Mouse (Mus musculus) liver, embryonic 15.5 days (tissue): ENCODE results near the gene Agap1. TPM values are rescaled to one million over a fixed set of nuclear protein-coding genes. Genes with fewer than 3 reads are reported as not detected.

ENCODE experiments used
- ATAC-seq: fragments of 200-750 bp; cut with Nextera tagmentation; 2 replicates; pipeline ENCODE4 v1.8.0; 2017; ENCODE audit warnings: moderate number of reproducible peaks, mild to moderate bottlenecking, moderate library complexity; ENCODE audit not compliant: insufficient read depth
- H3K27ac ChIP-seq: fragments of 300-500 bp; sonication (generic); replicated peaks from 2 replicates; pipeline ENCODE4 v1.5.1; 2015; ENCODE audit warnings: mild to moderate bottlenecking, inconsistent platforms
- H3K27me3 ChIP-seq: fragments of 300-500 bp; sonication (generic); 2 replicates; pipeline ENCODE4 v1.6.1; 2015; ENCODE audit warnings: mild to moderate bottlenecking, inconsistent platforms
- H3K36me3 ChIP-seq: fragments of 300-500 bp; sonication (generic); replicated peaks from 2 replicates; pipeline ENCODE4 v1.6.1; 2015; ENCODE audit warnings: moderate library complexity, mild to moderate bottlenecking, inconsistent platforms
- H3K4me1 ChIP-seq: fragments of 300-500 bp; sonication (generic); replicated peaks from 2 replicates; pipeline ENCODE4 v1.6.1; 2015; ENCODE audit warnings: inconsistent platforms
- H3K4me2 ChIP-seq: fragments of 300-500 bp; sonication (generic); 2 replicates; pipeline ENCODE4 v1.6.1; 2015; ENCODE audit warnings: moderate library complexity, mild to moderate bottlenecking, inconsistent platforms
- H3K4me3 ChIP-seq: fragments of 300-500 bp; sonication (generic); replicated peaks from 2 replicates; pipeline ENCODE4 v1.5.1; 2015; ENCODE audit warnings: mild to moderate bottlenecking, inconsistent platforms
- H3K9ac ChIP-seq: fragments of 300-500 bp; sonication (generic); 2 replicates; pipeline ENCODE4 v1.6.1; 2015; ENCODE audit warnings: moderate library complexity, mild to moderate bottlenecking, inconsistent platforms
- H3K9me3 ChIP-seq: fragments of 300-500 bp; sonication (generic); replicated peaks from 2 replicates; pipeline ENCODE4 v1.6.1; 2016; ENCODE audit warnings: inconsistent platforms
- WGBS: fragments of 180-500 bp; shearing (Covaris S2); methylation state at CpG from one replicate; pipeline ENCODE4 v1.1.7; 2015; ENCODE audit warnings: mixed read lengths; ENCODE audit not compliant: insufficient replicate concordance; 5-methylcytosine and 5-hydroxymethylcytosine counted together
- polyA plus RNA-seq: library from polyadenylated mRNA; unstranded; fragments of >200 nt; fragmentation: Nextera tagmentation; extraction: Ambion mirVana; gene quantifications from 2 replicates; pipeline ENCODE4 v1.2.1, GENCODE M21; 2015

Agap1 gene
- polyA plus RNA-seq, 1 experiment from 2014 or later, result 1.3 TPM

GRCm38 (mm10) chr1:89671110-89671787 is 216.6 kb downstream of the Agap1 start:
- Histone ChIP-seq H3K9me3 (no peaks in the 10 kb centered on the region), H3K27ac (no peak overlapping the region), H3K9ac (no peak overlapping the region), H3K4me3 (no peak overlapping the region), H3K27me3 (no peaks in the 10 kb centered on the region), H3K36me3 (peaks cover 16% of the 10 kb centered on the region), H3K4me1 (no peaks in the 10 kb centered on the region), H3K4me2 (no peak overlapping the region)
- ATAC-seq, result no peak
- 82% methylated on average over 26 of the region's 26 CpGs for WGBS

DNA sequence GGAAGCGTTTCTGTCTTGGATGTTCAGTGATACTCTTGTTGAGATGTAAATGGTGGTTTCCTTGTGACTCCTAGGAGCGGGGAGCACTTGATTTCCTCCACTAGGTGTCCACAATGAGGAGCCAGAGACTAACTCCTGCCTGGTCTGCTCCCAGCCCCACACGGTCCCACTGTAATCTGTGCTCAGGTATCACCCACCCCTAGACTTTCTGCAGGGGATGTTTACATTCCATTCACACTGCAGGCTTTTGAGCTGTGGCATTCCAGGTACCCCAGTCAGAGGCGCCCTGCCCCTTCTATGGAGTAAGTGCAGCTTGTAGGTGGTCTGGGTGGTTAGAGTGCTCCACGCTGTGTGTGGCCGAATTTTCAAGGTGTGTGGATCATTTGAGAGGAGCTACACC is 218.5 kb downstream of the Agap1 start:
- Histone ChIP-seq H3K9me3 (no peaks in the 10 kb centered on the region), H3K27me3 (no peaks in the 10 kb centered on the region), H3K36me3 (peaks cover 16% of the 10 kb centered on the region), H3K9ac (no peak overlapping the region), H3K4me2 (no peak overlapping the region), H3K27ac (no peak overlapping the region), H3K4me3 (no peak overlapping the region), H3K4me1 (no peaks in the 10 kb centered on the region)
- no peak for ATAC-seq
- WGBS, result 70% methylated on average over 6 of the region's 6 CpGs

DNA sequence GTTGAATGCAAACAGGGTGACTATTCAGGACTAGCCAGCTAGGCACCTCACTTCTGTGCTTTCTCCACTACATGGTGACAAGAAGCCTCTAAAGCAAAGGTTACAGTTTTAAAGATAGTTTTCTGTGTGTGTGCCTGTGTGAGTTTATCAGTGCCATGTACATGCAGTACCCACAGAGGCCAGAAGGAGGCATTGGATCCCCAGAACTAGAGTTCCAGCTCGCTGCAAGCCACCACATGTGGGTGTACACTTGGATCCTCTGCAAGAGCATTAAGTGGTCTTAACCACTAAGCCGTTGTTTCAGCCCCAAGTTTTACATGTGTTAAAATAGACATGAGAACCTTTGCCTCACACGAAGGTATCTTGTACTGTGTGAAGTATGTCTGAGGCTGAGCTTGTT is 219.1 kb downstream of the Agap1 start:
- Histone ChIP-seq H3K4me2 (no peak overlapping the region), H3K4me1 (no peaks in the 10 kb centered on the region), H3K27me3 (no peaks in the 10 kb centered on the region), H3K9ac (no peak overlapping the region), H3K9me3 (no peaks in the 10 kb centered on the region), H3K36me3 (peaks cover 16% of the 10 kb centered on the region), H3K27ac (no peak overlapping the region), H3K4me3 (no peak overlapping the region)
- ATAC-seq, result no peak
- 77% methylated on average over 3 of the region's 3 CpGs for WGBS

DNA sequence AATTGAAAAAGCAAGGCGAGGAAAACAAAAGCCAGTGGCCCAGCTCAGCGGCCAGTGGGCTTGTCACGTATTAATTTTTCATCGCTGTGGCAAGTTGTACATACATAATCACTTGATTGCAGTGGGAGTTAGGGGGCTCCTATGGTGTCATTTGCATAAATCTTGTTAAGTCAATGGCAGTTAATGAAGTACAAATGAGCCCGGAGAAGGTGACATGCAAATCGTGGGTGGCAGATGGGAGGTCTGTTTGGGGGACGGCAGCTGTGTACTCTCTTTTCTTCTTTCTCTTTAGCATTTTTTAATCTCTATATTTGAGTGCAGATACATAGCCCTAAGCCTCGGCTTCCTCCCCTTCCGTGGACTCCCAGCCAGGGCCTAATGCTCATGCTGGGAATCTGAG is 220.1 kb downstream of the Agap1 start:
- Histone ChIP-seq H3K9me3 (no peaks in the 10 kb centered on the region), H3K4me2 (no peak overlapping the region), H3K9ac (no peak overlapping the region), H3K27me3 (no peaks in the 10 kb centered on the region), H3K4me1 (no peaks in the 10 kb centered on the region), H3K27ac (no peak overlapping the region), H3K4me3 (no peak overlapping the region), H3K36me3 (peaks cover 16% of the 10 kb centered on the region)
- 74% methylated on average over 9 of the region's 9 CpGs for WGBS
- no peak for ATAC-seq

GRCm38 (mm10) chr1:89676411-89676810 is 221.8 kb downstream of the Agap1 start:
- Histone ChIP-seq H3K9me3 (no peaks in the 10 kb centered on the region), H3K4me3 (no peak overlapping the region), H3K36me3 (peaks cover 16% of the 10 kb centered on the region), H3K4me1 (no peaks in the 10 kb centered on the region), H3K27ac (no peak overlapping the region), H3K4me2 (no peak overlapping the region), H3K27me3 (no peaks in the 10 kb centered on the region), H3K9ac (no peak overlapping the region)
- 68% methylated on average over 4 of the region's 4 CpGs for WGBS
- ATAC-seq, result no peak

GRCm38 (mm10) chr1:89680673-89681072 is 226.1 kb downstream of the Agap1 start:
- H3K27ac ChIP-seq, result no peak overlapping the region
- H3K9ac ChIP-seq, result no peak overlapping the region
- H3K4me1 ChIP-seq, result no peaks in the 10 kb centered on the region
- 82% methylated on average over 7 of the region's 7 CpGs for WGBS
- H3K36me3 ChIP-seq, result no peaks in the 10 kb centered on the region
- no peak overlapping the region for H3K4me3 ChIP-seq
- ATAC-seq, result no peak
- no peaks in the 10 kb centered on the region for H3K27me3 ChIP-seq
- no peak overlapping the region for H3K4me2 ChIP-seq
- no peaks in the 10 kb centered on the region for H3K9me3 ChIP-seq

DNA sequence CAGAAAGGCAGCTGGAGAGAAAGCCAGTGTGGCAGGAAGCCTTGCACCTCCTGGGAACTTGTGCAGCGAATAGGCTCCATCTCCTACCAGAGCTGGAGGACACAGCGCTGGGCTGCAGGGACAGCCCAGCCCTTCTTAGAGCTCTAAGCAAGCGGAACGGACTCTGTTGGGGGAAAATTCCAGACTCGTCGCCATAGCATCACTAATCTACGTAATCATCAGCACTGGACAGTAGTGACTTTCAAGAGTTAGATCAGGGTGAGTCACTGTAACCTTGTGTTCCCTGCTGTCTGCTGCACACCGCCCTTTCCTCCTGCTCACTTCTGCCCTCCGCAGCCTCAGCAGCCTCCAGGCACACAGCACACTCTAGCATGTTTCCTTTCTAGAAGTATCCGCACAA is 234.3 kb downstream of the Agap1 start:
- WGBS, result 73% methylated on average over 10 of the region's 10 CpGs
- H3K4me2 ChIP-seq, result no peak overlapping the region
- no peak for ATAC-seq

DNA sequence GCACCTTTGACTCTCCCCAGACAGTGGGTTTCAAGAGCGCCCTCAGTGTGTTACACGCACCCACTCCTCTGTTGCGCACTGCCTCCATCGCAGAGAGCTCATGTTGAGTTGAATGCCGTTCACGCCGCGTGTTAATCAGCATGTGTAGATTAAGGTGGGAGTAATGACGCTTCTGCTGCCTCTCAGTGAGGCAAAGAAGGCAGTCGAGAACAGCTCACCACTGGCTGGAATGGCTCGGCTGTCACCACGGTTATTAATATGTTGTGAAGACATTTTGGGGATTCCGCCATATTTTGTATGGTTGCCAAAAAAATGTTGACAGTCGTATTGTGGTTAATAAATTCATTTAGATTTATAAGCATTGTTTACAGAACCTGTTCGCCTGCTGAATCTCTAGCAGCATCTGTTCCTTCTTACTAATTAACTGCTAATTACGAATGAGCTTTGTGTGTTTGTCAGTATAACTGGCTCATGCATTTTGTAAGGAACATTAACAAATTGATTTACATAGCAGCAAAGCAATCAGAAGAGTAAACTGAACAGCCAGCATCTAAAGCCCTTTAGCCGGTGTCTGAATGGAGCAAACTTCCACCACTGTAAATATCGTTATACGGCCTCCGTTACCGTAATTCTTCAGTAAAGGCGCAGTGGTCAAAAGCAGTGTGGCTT is 235.1 kb downstream of the Agap1 start:
- no peak overlapping the region for H3K27ac ChIP-seq
- no peak overlapping the region for H3K9ac ChIP-seq
- H3K36me3 ChIP-seq, result no peaks in the 10 kb centered on the region
- no peak for ATAC-seq
- H3K9me3 ChIP-seq, result no peaks in the 10 kb centered on the region
- H3K27me3 ChIP-seq, result no peaks in the 10 kb centered on the region
- no peak overlapping the region for H3K4me2 ChIP-seq
- H3K4me1 ChIP-seq, result no peaks in the 10 kb centered on the region
- H3K4me3 ChIP-seq, result no peak overlapping the region
- WGBS, result 75% methylated on average over 22 of the region's 22 CpGs

More for the DNA sequence above, 234.3 kb downstream of the Agap1 start:
- H3K4me3 ChIP-seq, result no peak overlapping the region
- H3K27ac ChIP-seq, result no peak overlapping the region
- H3K27me3 ChIP-seq, result no peaks in the 10 kb centered on the region
- no peaks in the 10 kb centered on the region for H3K9me3 ChIP-seq
- H3K9ac ChIP-seq, result no peak overlapping the region
- no peaks in the 10 kb centered on the region for H3K36me3 ChIP-seq
- H3K4me1 ChIP-seq, result no peaks in the 10 kb centered on the region

DNA sequence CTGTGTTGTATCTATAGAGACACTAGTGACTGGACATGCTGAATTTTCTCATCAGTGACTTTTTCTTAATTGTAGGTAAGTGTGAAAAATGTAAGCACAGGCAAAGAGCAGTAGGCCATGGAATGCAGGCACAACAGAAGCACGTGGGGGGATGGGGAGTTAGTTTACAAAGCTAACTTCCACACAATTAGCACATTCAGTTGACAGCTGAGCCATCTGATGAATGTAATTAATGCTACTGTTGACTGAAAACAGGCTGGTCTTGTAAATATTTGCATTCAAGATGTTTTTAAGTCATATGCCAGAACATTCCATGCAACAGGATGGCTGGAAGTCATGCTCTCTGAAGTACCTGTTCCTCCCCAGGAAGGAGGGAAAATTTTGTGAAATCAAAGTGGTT is 236.5 kb downstream of the Agap1 start:
- 36% methylated on average over 1 of the region's 1 CpGs for WGBS
- H3K27me3 ChIP-seq, result no peaks in the 10 kb centered on the region
- ATAC-seq, result no peak
- no peaks in the 10 kb centered on the region for H3K9me3 ChIP-seq
- H3K27ac ChIP-seq, result no peak overlapping the region
- no peak overlapping the region for H3K4me3 ChIP-seq
- no peaks in the 10 kb centered on the region for H3K36me3 ChIP-seq
- H3K4me2 ChIP-seq, result no peak overlapping the region
- H3K4me1 ChIP-seq, result no peaks in the 10 kb centered on the region
- no peak overlapping the region for H3K9ac ChIP-seq

DNA sequence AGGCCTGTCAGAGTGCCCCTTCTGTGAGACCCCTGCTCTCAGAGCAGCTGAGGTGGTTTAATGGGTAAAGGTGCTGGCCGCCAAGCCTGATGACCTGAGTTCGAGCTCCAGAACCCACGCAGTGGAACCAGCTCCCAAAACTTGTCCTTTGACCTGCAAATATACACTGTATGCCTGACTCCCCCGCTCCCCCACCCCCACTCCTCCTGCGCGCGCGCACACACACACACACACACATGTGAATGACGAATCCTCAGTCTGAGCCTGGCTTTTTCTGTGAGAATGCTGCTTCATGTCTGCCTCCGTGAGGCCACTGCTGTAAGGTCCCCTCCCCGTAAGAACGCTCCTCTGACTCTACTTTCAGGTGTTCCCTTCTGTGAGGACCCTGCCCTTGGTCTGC is 237.8 kb downstream of the Agap1 start:
- 74% methylated on average over 12 of the region's 12 CpGs for WGBS
- no peak for ATAC-seq

DNA sequence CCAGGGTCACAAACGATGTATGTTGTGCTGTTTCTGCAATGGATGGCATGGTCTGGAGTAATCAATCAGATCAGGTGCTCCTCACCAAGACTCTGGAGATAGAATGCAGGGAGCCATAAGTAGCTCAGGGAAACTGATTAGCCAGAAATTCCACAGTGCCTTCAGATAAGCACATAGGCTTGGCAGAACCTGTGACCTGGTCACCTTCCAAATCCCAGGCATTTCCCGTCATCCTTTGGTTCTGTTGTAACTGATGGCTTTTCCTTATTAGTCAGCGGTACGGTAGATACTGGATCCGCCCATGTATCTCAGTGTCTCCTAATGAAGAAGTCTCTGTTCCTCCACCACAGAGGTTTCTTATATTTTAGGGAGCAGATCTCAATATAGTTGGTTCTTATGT is 240.3 kb downstream of the Agap1 start:
- Histone ChIP-seq H3K9ac (no peak overlapping the region), H3K36me3 (no peaks in the 10 kb centered on the region), H3K9me3 (no peaks in the 10 kb centered on the region), H3K4me2 (no peak overlapping the region), H3K27ac (no peak overlapping the region), H3K4me1 (no peaks in the 10 kb centered on the region), H3K27me3 (no peaks in the 10 kb centered on the region), H3K4me3 (no peak overlapping the region)
- ATAC-seq, result no peak
- 75% methylated on average over 5 of the region's 5 CpGs for WGBS

More for the DNA sequence above, 237.8 kb downstream of the Agap1 start:
- Histone ChIP-seq H3K27ac (no peak overlapping the region), H3K4me2 (no peak overlapping the region), H3K9ac (no peak overlapping the region), H3K9me3 (no peaks in the 10 kb centered on the region), H3K4me3 (no peak overlapping the region), H3K4me1 (no peaks in the 10 kb centered on the region), H3K36me3 (no peaks in the 10 kb centered on the region), H3K27me3 (no peaks in the 10 kb centered on the region)

- Histone ChIP-seq H3K4me1 (no peaks in the 10 kb centered on the region), H3K27me3 (no peaks in the 10 kb centered on the region), H3K4me2 (no peak overlapping the region), H3K4me3 (no peak overlapping the region), H3K9me3 (no peaks in the 10 kb centered on the region), H3K27ac (no peak overlapping the region), H3K9ac (no peak overlapping the region), H3K36me3 (no peaks in the 10 kb centered on the region)
- no peak for ATAC-seq
- 53% methylated on average over 2 of the region's 2 CpGs for WGBS
Measured at GRCm38 (mm10) chr1:89697241-89697640, 242.6 kb downstream of the Agap1 start.
